Mouse (Mus musculus) CH12.LX (cell line): ENCODE measurements at regions not wholly inside any gene's neighbourhood (a gene's known extent, or its start where the extent isn't known, plus 50 kb on each side); places are given as distances from the start of the nearest gene placed in this dataset.

Experiments
- CTCF ChIP-seq, 2 experiments: IDR thresholded peaks in 1 of 2; conservative IDR thresholded peaks in 1 of 2; 2 replicates each; pipeline ENCODE4 v1.5.1; 2011 to 2012; ENCODE audit warnings: low read depth in 2 of 2, low read length in 2 of 2, improper control_type of control experiment in 1 of 2, inconsistent platforms in 1 of 2, mild to moderate bottlenecking in 1 of 2, moderate library complexity in 1 of 2
- EP300 ChIP-seq: IDR thresholded peaks from 2 replicates; pipeline ENCODE4 v1.6.1; 2011; ENCODE audit warnings: low read length, improper control_type of control experiment
- ETS1 ChIP-seq: conservative IDR thresholded peaks from 2 replicates; pipeline ENCODE4 v1.6.1; 2012; ENCODE audit warnings: low read depth, mild to moderate bottlenecking, inconsistent platforms, low read length, improper control_type of control experiment, moderate library complexity
- GABPA ChIP-seq: IDR thresholded peaks from 2 replicates; pipeline ENCODE4 v1.6.1; 2012; ENCODE audit warnings: low read depth, low read length, improper control_type of control experiment, inconsistent platforms; ENCODE audit not compliant: insufficient replicate concordance
- HCFC1 ChIP-seq: IDR thresholded peaks from 2 replicates; pipeline ENCODE4 v1.6.1; 2012; ENCODE audit warnings: low read depth, mild to moderate bottlenecking, inconsistent platforms, low read length, improper control_type of control experiment
- IRF4 ChIP-seq: IDR thresholded peaks from 2 replicates; pipeline ENCODE4 v1.6.1; 2014; ENCODE audit warnings: low read depth, mild to moderate bottlenecking, inconsistent platforms, low read length, improper control_type of control experiment
- JUND ChIP-seq: conservative IDR thresholded peaks from 2 replicates; pipeline ENCODE4 v1.6.1; 2011; ENCODE audit warnings: low read depth, low read length, improper control_type of control experiment
- MEF2A ChIP-seq: IDR thresholded peaks from 2 replicates; pipeline ENCODE4 v1.6.1; 2014; ENCODE audit warnings: low read depth, mild to moderate bottlenecking, inconsistent platforms, low read length, improper control_type of control experiment, borderline replicate concordance
- POLR2A ChIP-seq: IDR thresholded peaks from 2 replicates; pipeline ENCODE4 v1.6.1; 2011; ENCODE audit warnings: low read depth, mild to moderate bottlenecking, improper control_type of control experiment, low read length

DNA sequence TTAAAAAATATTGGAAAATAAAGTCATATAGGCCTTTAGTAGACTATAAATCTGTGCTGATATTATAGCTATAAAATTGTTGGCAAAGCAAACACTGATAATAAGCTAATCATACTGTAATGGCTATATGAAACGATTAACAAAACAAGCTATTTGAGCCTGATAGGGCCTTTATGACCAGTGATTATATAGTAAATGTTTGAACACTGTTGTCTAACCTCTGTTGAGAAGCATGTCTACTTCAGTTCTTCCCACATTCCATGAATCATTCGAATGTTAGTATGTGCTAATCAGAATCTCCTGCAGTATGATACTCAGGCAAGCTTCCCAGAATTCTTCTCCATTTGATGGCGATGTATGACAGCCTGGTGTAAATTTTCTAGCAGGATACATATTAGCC lies 129.6 kb upstream of the Gnai1 start:
- TF ChIP-seq POLR2A = no peak
- no peak for TF ChIP-seq CTCF (conservative IDR thresholded peaks at IDR 0.05 in 1 of 2, IDR thresholded peaks at IDR 0.05 in 1 of 2; ENCODE audit: low read depth in 2 of 2, low read length in 2 of 2)
- no peak for TF ChIP-seq EP300
- TF ChIP-seq IRF4 = no peak
- TF ChIP-seq MEF2A = no peak
- no peak for TF ChIP-seq HCFC1
- no peak for TF ChIP-seq GABPA
- no peak for TF ChIP-seq JUND
- TF ChIP-seq ETS1 = no peak
